16 mouse cellular contexts compared by ENCODE assay signal in the genomic region with DNA sequence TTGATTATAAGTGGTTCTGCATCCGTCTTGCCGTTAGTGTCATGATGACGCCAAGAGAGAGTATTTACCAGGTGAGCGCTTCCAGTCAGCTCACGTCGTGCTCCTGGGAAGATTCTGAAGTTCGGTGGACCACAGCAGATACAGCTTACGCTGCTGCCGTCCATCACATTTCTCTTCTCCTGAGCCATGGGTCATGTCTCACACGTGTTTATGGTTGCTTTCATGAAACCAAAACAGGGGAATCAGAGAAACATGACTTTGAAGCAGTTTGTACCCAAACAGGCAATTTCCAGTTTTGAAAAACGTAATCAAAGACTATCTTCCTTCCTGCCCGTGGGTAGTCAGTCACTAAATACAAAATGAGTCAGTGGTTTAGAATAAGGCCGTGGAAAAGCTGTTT.
A peak's percentile ranks its signal among the peaks of the same experiment; 100 is the strongest.
DNase-seq lines count a peak whose midpoint lies in the region; ATAC-seq lines count a peak whose summit lies in the region.
"Had no signal": no experiment of that assay in that cellular context is flagged by ENCODE, and none has a peak within 500 bp of the region (broad histone marks: within the 10 kb centered on the region; RNA-seq: fewer than 3 reads in every experiment).

No protein-coding gene starts in this region.

- peak; percentile 23 for ATAC-seq in inflammation-experienced regulatory T-cells, adult 6 months
- ATAC-seq: forebrain, embryonic 16.5 days; hindbrain, embryonic 16.5 days; intestine, embryonic 15.5 days had no signal

- peak; percentile 81 for DNase-seq in CD4-positive helper T cell, adult 2 months (ENCODE audit: low read depth, low spot score)
- peak; percentile 69 to 74 for DNase-seq in CD8-positive naive resting alpha-beta T cell, adult 2 months (ENCODE audit: low read depth in 2 of 2, low spot score in 2 of 2)
- no peak for DNase-seq in lung, postnatal 4 days
- no peak for DNase-seq in layer of hippocampus, postnatal 25 days (ENCODE audit: extremely low spot score in 1 of 2, low spot score in 1 of 2)
- no peak for DNase-seq in kidney, adult 8-10 months
- DNase-seq: adrenal gland, adult 2 months; adrenal gland, postnatal 25 days; cerebellum, adult 18-20 months; cerebellum, adult 9-11 months; cerebellum, postnatal 36 days; gastrocnemius, postnatal 14 days; heart, postnatal 4 days had no signal

Comparison
In these comparisons a context has a peak if more than half of its experiments do, and no peak if none do; other contexts are left out.
1. DNase-seq: peak in CD4-positive helper T cell, adult 2 months (single experiment) and CD8-positive naive resting alpha-beta T cell, adult 2 months (2 of 2); none in lung, postnatal 4 days (0 of 2), layer of hippocampus, postnatal 25 days (0 of 2) and kidney, adult 8-10 months (0 of 2).